Mouse (Mus musculus) left cerebral cortex, adult 8-10 months (tissue): ENCODE results near the gene Klra5. TPM values are rescaled to one million over a fixed set of nuclear protein-coding genes. Genes with fewer than 3 reads are reported as not detected.
"Not testable (repeated sequence)": the region's sequence is repeated elsewhere in the genome, so short reads cannot be mapped to it uniquely, and the experiment has no call there.

Experiments
- DNase-seq, 2 experiments: peaks; one replicate each; pipeline ENCODE4 v3.0.0; 2022; ENCODE audit warnings: low spot score in 2 of 2
- total RNA-seq, 4 experiments: library from RNA; stranded (reverse); gene quantifications; 2 replicates each; pipeline ENCODE4 v1.2.4; 2022

The Klra5 gene
- total RNA-seq: not detected

GRCm38 (mm10) chr6:129917476-129917946 lies at the start of gene Klra5:
TSS of gene Klra5 (minus strand) at chr6:129917650.
- DNase-seq: not testable (repeated sequence)

GRCm38 (mm10) chr6:129916996-129917395 lies 454 bp downstream of the Klra5 start:
- no peak for DNase-seq

GRCm38 (mm10) chr6:129882525-129882924 lies 34.9 kb downstream of the Klra5 start:
- no peak for DNase-seq

- DNase-seq: no peak
Measured at GRCm38 (mm10) chr6:129876549-129876948, 40.9 kb downstream of the Klra5 start, which contains the start of gene Klra17. TSS of gene Klra17 (minus strand) at chr6:129876672.

- not testable (repeated sequence) for DNase-seq
Measured at GRCm38 (mm10) chr6:129862349-129862748, 55.1 kb downstream of the Klra5 start, which contains the start of gene Gm17631. TSS of gene Gm17631 (plus strand) at chr6:129862649.

Other genes starting within 250 kb of the Klra5 start
- gene Klrc1, start 238.7 kb downstream of the Klra5 start, total RNA-seq: not detected
- not detected for gene Klri1, start 200.5 kb downstream of the Klra5 start, total RNA-seq
- not detected for gene Klri2, start 177.2 kb downstream of the Klra5 start, total RNA-seq
- gene Gm156, start 133.4 kb downstream of the Klra5 start, total RNA-seq: not detected
- gene Gm17631, start 55.0 kb downstream of the Klra5 start, total RNA-seq: not detected
- gene Klra17, start 41.0 kb downstream of the Klra5 start, total RNA-seq: not detected
- not detected for gene Klra6, start 109.3 kb upstream of the Klra5 start, total RNA-seq
- gene Klra4, start 149.6 kb upstream of the Klra5 start, total RNA-seq: not detected
- gene Klra8, start 212.2 kb upstream of the Klra5 start, total RNA-seq: not detected